Mouse (Mus musculus): ENCODE measurements around the gene Vipas39. TPM values are rescaled to one million over a fixed set of nuclear protein-coding genes. Genes with fewer than 3 reads are reported as not detected.
"Not testable (repeated sequence)": the region's sequence is repeated elsewhere in the genome, so short reads cannot be mapped to it uniquely, and the experiment has no call there.

Vipas39 gene
- polyA plus RNA-seq, 1 experiment, result 64.5 TPM

- DNase-seq (ENCODE audit: low read depth), result no peak
- TF ChIP-seq POLR2A (IDR thresholded peaks at IDR 0.05; ENCODE audit: borderline replicate concordance, extremely low read depth, insufficient read depth, insufficient read length, poor library complexity, severe bottlenecking), result no peak
- TF ChIP-seq CTCF (IDR thresholded peaks at IDR 0.05; ENCODE audit: borderline replicate concordance, extremely low read depth, insufficient read depth, insufficient read length), result no peak
Measured at GRCm38 (mm10) chr12:87284268-87284667, 18.2 kb upstream of the Vipas39 start.

DNA sequence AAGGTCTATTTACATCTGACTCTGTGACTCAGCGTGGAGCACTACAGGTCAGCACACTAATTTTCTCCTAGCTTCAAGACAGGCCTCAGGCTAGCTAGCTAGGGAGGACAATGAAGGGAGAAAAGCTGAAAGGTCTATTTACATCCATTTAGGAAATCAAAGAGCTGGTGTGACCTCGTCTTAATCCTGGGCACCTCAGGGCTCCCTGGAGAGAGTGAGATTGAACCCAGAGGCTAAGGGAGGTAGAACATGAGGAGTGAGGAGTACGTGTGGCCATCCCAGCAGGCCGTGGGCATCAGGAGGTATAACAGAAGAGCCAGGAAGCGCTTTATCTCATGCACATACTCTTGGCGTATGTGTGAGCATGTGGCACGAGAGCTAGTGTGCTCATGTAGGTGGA, 17.6 kb upstream of the Vipas39 start:
- TF ChIP-seq POLR2A (IDR thresholded peaks at IDR 0.05; ENCODE audit: borderline replicate concordance, extremely low read depth, insufficient read depth, insufficient read length, poor library complexity, severe bottlenecking), result no peak
- TF ChIP-seq CTCF (IDR thresholded peaks at IDR 0.05; ENCODE audit: borderline replicate concordance, extremely low read depth, insufficient read depth, insufficient read length), result no peak
- DNase-seq (ENCODE audit: low read depth), result no peak

GRCm38 (mm10) chr12:87282743-87283142, 16.7 kb upstream of the Vipas39 start:
- no peak for DNase-seq (ENCODE audit: low read depth)
- TF ChIP-seq POLR2A (IDR thresholded peaks at IDR 0.05; ENCODE audit: borderline replicate concordance, extremely low read depth, insufficient read depth, insufficient read length, poor library complexity, severe bottlenecking) (no peak), CTCF (IDR thresholded peaks at IDR 0.05; ENCODE audit: borderline replicate concordance, extremely low read depth, insufficient read depth, insufficient read length) (no peak)

- DNase-seq (ENCODE audit: low read depth), result no peak
- no peak for TF ChIP-seq POLR2A (IDR thresholded peaks at IDR 0.05; ENCODE audit: borderline replicate concordance, extremely low read depth, insufficient read depth, insufficient read length, poor library complexity, severe bottlenecking)
- no peak for TF ChIP-seq CTCF (IDR thresholded peaks at IDR 0.05; ENCODE audit: borderline replicate concordance, extremely low read depth, insufficient read depth, insufficient read length)
Measured at GRCm38 (mm10) chr12:87281766-87282165, 15.7 kb upstream of the Vipas39 start.

GRCm38 (mm10) chr12:87279879-87280278, 13.8 kb upstream of the Vipas39 start:
- DNase-seq (ENCODE audit: low read depth), result peak; percentile 12
- no peak for TF ChIP-seq POLR2A (IDR thresholded peaks at IDR 0.05; ENCODE audit: borderline replicate concordance, extremely low read depth, insufficient read depth, insufficient read length, poor library complexity, severe bottlenecking)
- no peak for TF ChIP-seq CTCF (IDR thresholded peaks at IDR 0.05; ENCODE audit: borderline replicate concordance, extremely low read depth, insufficient read depth, insufficient read length)

- DNase-seq (ENCODE audit: low read depth), result no peak
- no peak for TF ChIP-seq CTCF (IDR thresholded peaks at IDR 0.05; ENCODE audit: borderline replicate concordance, extremely low read depth, insufficient read depth, insufficient read length)
- no peak for TF ChIP-seq POLR2A (IDR thresholded peaks at IDR 0.05; ENCODE audit: borderline replicate concordance, extremely low read depth, insufficient read depth, insufficient read length, poor library complexity, severe bottlenecking)
Measured at GRCm38 (mm10) chr12:87279350-87279749, 13.3 kb upstream of the Vipas39 start.

DNA sequence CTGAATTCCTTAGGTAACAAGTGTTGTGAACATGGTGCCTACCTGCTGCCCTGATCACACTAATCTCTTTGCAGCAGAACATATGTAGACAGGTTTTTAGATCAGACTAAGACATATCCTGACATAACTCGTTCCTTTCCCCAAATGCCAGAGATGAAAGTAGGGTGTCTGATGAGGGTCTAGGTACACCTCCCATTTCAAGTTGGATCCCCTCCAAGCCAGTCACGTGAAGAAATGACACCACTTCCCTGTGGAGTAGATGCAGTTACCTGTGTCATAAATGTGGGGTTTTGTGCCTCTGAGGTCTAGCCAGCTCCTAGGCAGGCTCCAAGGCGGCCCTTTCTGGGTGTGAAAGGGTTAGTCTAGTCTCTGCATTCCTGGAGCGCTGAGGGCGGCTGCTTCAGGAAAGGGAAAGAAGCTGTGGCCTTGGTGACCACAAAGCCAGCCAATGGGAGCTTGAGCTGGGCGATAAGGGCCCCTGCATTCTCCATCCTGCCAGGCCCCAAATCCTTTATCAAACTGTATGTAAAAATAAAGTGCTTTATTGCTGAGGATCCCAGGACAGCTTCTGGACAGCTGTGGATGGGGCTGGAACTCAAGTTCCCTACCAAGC, 12.2 kb upstream of the Vipas39 start:
- TF ChIP-seq POLR2A (IDR thresholded peaks at IDR 0.05; ENCODE audit: borderline replicate concordance, extremely low read depth, insufficient read depth, insufficient read length, poor library complexity, severe bottlenecking) (no peak), CTCF (IDR thresholded peaks at IDR 0.05; ENCODE audit: borderline replicate concordance, extremely low read depth, insufficient read depth, insufficient read length) (no peak)
- peak; percentile 29 for DNase-seq (ENCODE audit: low read depth)

GRCm38 (mm10) chr12:87277251-87277650, 11.2 kb upstream of the Vipas39 start:
- not testable (repeated sequence) for DNase-seq (ENCODE audit: low read depth)

DNA sequence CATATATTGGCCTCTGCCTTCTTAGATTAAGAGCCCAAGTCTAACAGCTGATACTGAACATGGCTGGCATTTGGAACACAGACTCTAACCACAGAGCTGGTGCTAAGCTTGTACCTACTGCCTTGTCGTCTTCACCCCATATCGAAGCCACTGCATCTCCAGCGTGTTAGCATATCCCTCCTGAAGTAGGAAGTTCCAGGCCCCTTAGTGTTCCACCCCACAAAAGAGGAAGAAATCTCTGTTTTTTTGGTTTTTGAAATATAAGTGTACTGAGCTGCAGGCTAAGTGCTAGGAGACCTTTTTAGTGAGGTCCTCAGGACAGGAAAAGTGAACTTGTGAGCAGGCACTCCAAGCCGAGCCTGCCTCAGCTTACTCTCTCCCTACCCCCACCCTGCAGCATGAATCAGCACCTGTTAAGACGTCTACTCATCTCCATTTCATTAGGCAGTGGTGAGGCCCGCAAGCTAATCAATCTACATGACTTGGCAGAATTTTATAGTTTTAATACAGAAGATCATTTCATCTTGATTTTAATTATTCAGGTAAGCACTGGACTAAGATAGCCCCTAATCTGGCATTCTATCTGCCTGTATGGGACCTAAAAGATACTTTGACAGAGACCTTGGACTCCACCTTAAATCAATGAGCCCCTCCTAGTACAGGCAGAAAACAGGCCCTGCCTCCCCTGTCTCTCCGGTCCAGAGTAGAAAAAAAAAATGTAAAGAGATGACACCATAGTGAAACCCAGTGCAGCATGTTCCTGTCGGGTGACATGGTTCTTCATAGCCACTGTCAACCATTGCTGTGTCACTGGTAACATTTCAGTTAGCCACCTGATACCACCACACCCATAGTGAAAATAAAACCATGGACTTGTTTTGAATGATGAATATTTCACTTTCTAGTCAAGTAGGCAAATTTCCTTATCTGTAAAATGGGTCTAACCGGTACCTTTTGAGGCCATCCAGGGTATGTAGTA, 9.1 kb upstream of the Vipas39 start:
- TF ChIP-seq CTCF (IDR thresholded peaks at IDR 0.05; ENCODE audit: borderline replicate concordance, extremely low read depth, insufficient read depth, insufficient read length) (no peak), POLR2A (IDR thresholded peaks at IDR 0.05; ENCODE audit: borderline replicate concordance, extremely low read depth, insufficient read depth, insufficient read length, poor library complexity, severe bottlenecking) (no peak)
- no peak for DNase-seq (ENCODE audit: low read depth)

DNA sequence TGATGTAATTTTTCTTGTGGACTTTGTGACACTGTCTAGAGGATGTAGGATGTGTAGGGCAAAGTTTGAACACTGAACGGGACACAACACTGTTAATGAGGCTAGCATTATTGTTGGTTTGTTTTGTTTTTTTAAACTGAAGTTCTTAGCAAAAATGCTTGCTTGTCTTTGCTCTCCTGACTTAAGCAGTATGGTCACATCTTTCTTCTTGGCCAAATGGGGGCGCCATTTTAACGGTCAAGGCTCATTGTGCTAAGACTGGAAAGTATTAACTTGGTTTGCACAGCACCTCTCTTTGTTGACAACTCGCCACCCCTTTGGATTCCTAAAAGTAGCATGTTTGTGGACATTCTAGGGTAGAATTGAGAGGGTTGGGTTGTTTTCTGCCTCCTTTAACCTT, 1.6 kb upstream of the Vipas39 start:
- DNase-seq (ENCODE audit: low read depth), result peak; percentile 75
- TF ChIP-seq POLR2A (IDR thresholded peaks at IDR 0.05; ENCODE audit: borderline replicate concordance, extremely low read depth, insufficient read depth, insufficient read length, poor library complexity, severe bottlenecking), result no peak
- TF ChIP-seq CTCF (IDR thresholded peaks at IDR 0.05; ENCODE audit: borderline replicate concordance, extremely low read depth, insufficient read depth, insufficient read length), result peak; percentile 34; the same call in 1 of the 2 replicates

- TF ChIP-seq POLR2A (IDR thresholded peaks at IDR 0.05; ENCODE audit: borderline replicate concordance, extremely low read depth, insufficient read depth, insufficient read length, poor library complexity, severe bottlenecking) (no peak), CTCF (IDR thresholded peaks at IDR 0.05; ENCODE audit: borderline replicate concordance, extremely low read depth, insufficient read depth, insufficient read length) (no peak)
- DNase-seq (ENCODE audit: low read depth), result no peak
Measured at GRCm38 (mm10) chr12:87266827-87267603, 959 bp upstream of the Vipas39 start.

Data from brain, embryonic 14.5 days (tissue).